ENCODE assay signal across 9 mouse cellular contexts in the genomic region with DNA sequence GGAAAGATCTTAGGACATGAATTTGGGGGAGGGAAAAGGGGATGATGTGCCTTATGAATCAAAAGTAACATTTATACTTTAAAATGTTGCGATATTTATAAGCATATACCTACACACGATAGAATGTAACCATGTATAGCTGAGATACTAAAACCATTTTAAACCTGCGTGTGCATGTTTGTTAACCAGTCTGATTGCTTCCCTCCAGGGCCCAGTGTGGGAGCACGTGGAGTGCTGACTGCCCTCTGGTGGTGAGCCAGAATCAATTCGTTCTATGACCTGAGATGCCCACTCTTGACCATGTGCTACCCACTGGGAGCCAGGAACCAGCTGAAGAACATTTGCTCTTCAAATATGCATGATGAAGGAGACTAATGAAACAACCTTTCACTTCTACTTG. TPM values are rescaled to one million over a fixed set of nuclear protein-coding genes. Genes with fewer than 3 reads are reported as not detected.
DNase-seq lines count a peak whose midpoint lies in the region; ATAC-seq lines count a peak whose summit lies in the region.
"Had no signal": no experiment of that assay in that cellular context is flagged by ENCODE, and none has a peak within 500 bp of the region (broad histone marks: within the 10 kb centered on the region; RNA-seq: fewer than 3 reads in every experiment).

No protein-coding gene starts in this region.

- no peak overlapping the region for H3K27ac ChIP-seq in hindbrain, embryonic 11.5 days (ENCODE audit: low read depth, low read length)
- H3K27ac ChIP-seq in hindbrain, embryonic 12.5 days: no peak overlapping the region
- no peak overlapping the region for H3K27ac ChIP-seq in embryonic facial prominence, embryonic 10.5 days (replicated peaks)
- no peak overlapping the region for H3K27ac ChIP-seq in midbrain, embryonic 13.5 days
- H3K27ac ChIP-seq: limb, embryonic 13.5 days had no signal

- H3K27me3 ChIP-seq in hindbrain, embryonic 11.5 days (ENCODE audit: control insufficient read depth, insufficient read depth, low read length): no peaks in the 10 kb centered on the region
- H3K27me3 ChIP-seq in hindbrain, embryonic 12.5 days: no peaks in the 10 kb centered on the region
- H3K27me3 ChIP-seq in embryonic facial prominence, embryonic 10.5 days (replicated peaks; ENCODE audit: low read depth, poor library complexity, severe bottlenecking): no peaks in the 10 kb centered on the region
- H3K27me3 ChIP-seq in midbrain, embryonic 13.5 days: no peaks in the 10 kb centered on the region
- H3K27me3 ChIP-seq: limb, embryonic 13.5 days had no signal

- no peak overlapping the region for H3K4me3 ChIP-seq in hindbrain, embryonic 11.5 days (ENCODE audit: low read depth, low read length)
- no peak overlapping the region for H3K4me3 ChIP-seq in hindbrain, embryonic 12.5 days
- no peak overlapping the region for H3K4me3 ChIP-seq in embryonic facial prominence, embryonic 10.5 days
- no peak overlapping the region for H3K4me3 ChIP-seq in midbrain, embryonic 13.5 days (replicated peaks)
- H3K4me3 ChIP-seq: limb, embryonic 13.5 days had no signal

- no peaks in the 10 kb centered on the region for H3K36me3 ChIP-seq in hindbrain, embryonic 11.5 days (ENCODE audit: control insufficient read depth, insufficient read depth, low read length)
- H3K36me3 ChIP-seq in hindbrain, embryonic 12.5 days: no peaks in the 10 kb centered on the region
- H3K36me3 ChIP-seq in embryonic facial prominence, embryonic 10.5 days (replicated peaks): no peaks in the 10 kb centered on the region
- H3K36me3 ChIP-seq in midbrain, embryonic 13.5 days: peaks cover 11% of the 10 kb centered on the region; the same call in 1 of the 2 replicates
- H3K36me3 ChIP-seq: limb, embryonic 13.5 days had no signal

- no peak overlapping the region for H3K9ac ChIP-seq in hindbrain, embryonic 11.5 days (ENCODE audit: low read depth, low read length)
- H3K9ac ChIP-seq in hindbrain, embryonic 12.5 days: no peak overlapping the region
- H3K9ac ChIP-seq in midbrain, embryonic 13.5 days (replicated peaks): no peak overlapping the region
- H3K9ac ChIP-seq: limb, embryonic 13.5 days had no signal

- no peaks in the 10 kb centered on the region for H3K4me1 ChIP-seq in hindbrain, embryonic 11.5 days (replicated peaks; ENCODE audit: control insufficient read depth, insufficient read depth, low read length)
- H3K4me1 ChIP-seq in hindbrain, embryonic 12.5 days: peaks cover 13% of the 10 kb centered on the region
- H3K4me1 ChIP-seq in embryonic facial prominence, embryonic 10.5 days: peaks cover 10% of the 10 kb centered on the region
- H3K4me1 ChIP-seq in midbrain, embryonic 13.5 days (replicated peaks): peaks cover 25% of the 10 kb centered on the region; the same call in 1 of the 2 replicates

- DNase-seq in hindbrain, embryonic 11.5 days (ENCODE audit: low spot score): peak; percentile 67
- DNase-seq in adrenal gland, postnatal 10 days: peak; percentile 85
- peak; percentile 70 for DNase-seq in embryonic facial prominence, embryonic 10.5 days (ENCODE audit: low spot score)
- DNase-seq in heart, postnatal 25 days (ENCODE audit: low spot score): peak; percentile 26
- DNase-seq in layer of hippocampus, postnatal 25 days (ENCODE audit: extremely low spot score in 1 of 2, low spot score in 1 of 2): peak; percentile 13 to 66
- peak; percentile 52 for DNase-seq in spleen, postnatal 36 days (ENCODE audit: low spot score in 2 of 2)

- no peaks in the 10 kb centered on the region for H3K9me3 ChIP-seq in hindbrain, embryonic 11.5 days (ENCODE audit: control insufficient read depth, low read length)
- H3K9me3 ChIP-seq in hindbrain, embryonic 12.5 days (replicated peaks): no peaks in the 10 kb centered on the region
- no peaks in the 10 kb centered on the region for H3K9me3 ChIP-seq in embryonic facial prominence, embryonic 10.5 days
- H3K9me3 ChIP-seq in midbrain, embryonic 13.5 days: no peaks in the 10 kb centered on the region
- H3K9me3 ChIP-seq: limb, embryonic 13.5 days had no signal

- ATAC-seq in hindbrain, embryonic 11.5 days (ENCODE audit: low FRiP score): no peak
- ATAC-seq in hindbrain, embryonic 12.5 days (ENCODE audit: low FRiP score): no peak
- peak; percentile 77; the same call in 1 of the 2 replicates for ATAC-seq in midbrain, embryonic 13.5 days

- H3K4me2 ChIP-seq in hindbrain, embryonic 11.5 days (replicated peaks; ENCODE audit: low read depth, low read length): no peak overlapping the region
- H3K4me2 ChIP-seq in hindbrain, embryonic 12.5 days (replicated peaks): no peak overlapping the region
- no peak overlapping the region for H3K4me2 ChIP-seq in midbrain, embryonic 13.5 days (replicated peaks)
- H3K4me2 ChIP-seq: limb, embryonic 13.5 days had no signal

- 41% methylated on average over 5 of the region's 5 CpGs for WGBS in hindbrain, embryonic 11.5 days
- WGBS in hindbrain, embryonic 12.5 days: 46% methylated on average over 5 of the region's 5 CpGs
- 44% methylated on average over 5 of the region's 5 CpGs for WGBS in embryonic facial prominence, embryonic 10.5 days
- 39% methylated on average over 5 of the region's 5 CpGs for WGBS in midbrain, embryonic 13.5 days

- intact Hi-C loops in heart, postnatal 25 days (cut with DNase I): loop anchor here (1.0 to 10.0 kb wide), 3 partner anchors 133 to 832 kb away; no protein-coding TSS in a partner anchor

RNA-seq across cellular contexts. Expression of gene Gpr156, which starts 30.9 kb away (rescaled TPM):
- polyA plus RNA-seq in hindbrain, embryonic 11.5 days (2014; fragmentation: Nextera tagmentation; extraction: Ambion mirVana): 4.0 and 4.8 TPM in 2 replicates
- polyA plus RNA-seq in hindbrain, embryonic 12.5 days (2016; fragmentation: Nextera tagmentation; extraction: Ambion mirVana): 5.4 and 5.6 TPM in 2 replicates
- total RNA-seq in adrenal gland, postnatal 10 days (2021): under 1 TPM; 0.24 to 0.48 TPM
- polyA plus RNA-seq in embryonic facial prominence, embryonic 10.5 days (2016; fragmentation: Nextera tagmentation; extraction: Ambion mirVana): 0.99 and 1.2 TPM in 2 replicates
- total RNA-seq in heart, postnatal 25 days (2021): not detected
- under 1 TPM; 0.76 to 0.77 TPM for total RNA-seq in layer of hippocampus, postnatal 25 days (2021)
- 8.2 and 9.4 TPM in 2 replicates for polyA plus RNA-seq in midbrain, embryonic 13.5 days (2015; fragmentation: Nextera tagmentation; extraction: Ambion mirVana)

Comparison
In these comparisons a context has a peak if more than half of its experiments do, and no peak if none do; other contexts are left out.
1. DNase-seq: peak in every context shown above with its lines; median percentile 85 in adrenal gland, postnatal 10 days; 70 in embryonic facial prominence, embryonic 10.5 days; 67 in hindbrain, embryonic 11.5 days; 52 in spleen, postnatal 36 days; 40 in layer of hippocampus, postnatal 25 days; 26 in heart, postnatal 25 days.